Mouse (Mus musculus): ENCODE results near the gene Gm20605.
"Not testable (repeated sequence)": the region's sequence is repeated elsewhere in the genome, so short reads cannot be mapped to it uniquely, and the experiment has no call there.

The Gm20605 gene

DNA sequence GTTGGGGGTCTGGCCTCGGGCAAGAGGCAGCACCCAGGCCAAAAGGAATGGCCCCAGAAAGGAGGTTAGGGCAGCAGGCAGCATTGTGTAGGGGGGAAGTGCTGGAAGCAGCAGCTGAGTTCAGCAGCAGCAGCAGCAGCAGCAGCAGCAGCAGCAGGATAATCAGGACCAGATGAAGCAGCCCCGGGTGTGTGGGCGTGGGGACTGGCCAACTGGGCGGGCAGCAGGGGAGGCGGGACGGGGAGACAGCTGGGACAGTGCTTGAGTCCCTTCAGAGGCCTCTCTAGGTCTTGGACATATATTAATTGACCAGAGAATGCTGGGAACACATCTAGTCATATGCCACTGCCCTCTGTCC lies 17.8 kb upstream of the Gm20605 start:
- no peak for DNase-seq (ENCODE audit: low read depth in 1 of 2, low spot score in 2 of 2)

DNA sequence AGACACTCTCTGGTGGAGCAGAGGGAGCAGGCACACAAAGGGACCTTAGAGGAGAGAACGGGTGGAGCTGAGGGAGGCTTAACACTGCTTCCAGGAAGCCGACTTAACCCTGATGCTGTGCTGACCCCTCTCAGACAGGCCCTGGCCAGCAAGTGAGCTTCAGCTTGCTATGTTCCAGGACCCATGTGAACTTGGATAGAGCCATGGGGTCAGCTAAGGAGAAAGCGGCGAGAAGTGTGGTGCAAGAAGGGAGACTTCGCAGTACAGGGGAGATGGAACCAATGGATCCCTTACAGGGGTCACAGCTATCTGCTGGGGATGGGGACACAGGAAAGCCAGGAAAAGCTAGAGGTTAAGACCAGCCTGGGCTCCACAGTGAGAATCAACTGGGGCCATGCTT lies 15.9 kb upstream of the Gm20605 start:
- no peak for DNase-seq (ENCODE audit: low read depth in 1 of 2, low spot score in 2 of 2)

DNA sequence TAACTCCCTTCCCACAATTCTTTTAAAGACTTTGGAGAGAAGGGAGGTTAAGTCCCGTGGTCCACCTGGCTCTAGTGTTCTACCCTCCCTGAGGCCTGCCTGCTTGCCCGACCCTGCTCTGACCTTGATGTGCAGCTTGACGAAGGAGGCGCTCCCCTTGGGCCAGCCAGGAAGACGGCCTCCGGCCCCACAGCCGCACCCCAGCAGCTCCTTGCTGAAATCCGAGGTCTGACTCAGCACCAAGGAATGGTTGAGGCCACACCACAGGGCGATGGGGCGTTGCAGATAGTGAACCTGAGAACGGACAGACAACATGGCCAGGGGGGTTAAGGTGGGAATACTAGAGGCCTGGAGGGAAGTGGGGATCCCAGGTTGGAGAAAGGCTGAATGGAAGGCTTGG lies 15.4 kb upstream of the Gm20605 start, which contains the start of gene Pcolce:
Pcolce (minus strand) TSS at position 235 of the 400 bp plus-strand sequence.
- DNase-seq (ENCODE audit: low read depth in 1 of 2, low spot score in 2 of 2): no peak

DNA sequence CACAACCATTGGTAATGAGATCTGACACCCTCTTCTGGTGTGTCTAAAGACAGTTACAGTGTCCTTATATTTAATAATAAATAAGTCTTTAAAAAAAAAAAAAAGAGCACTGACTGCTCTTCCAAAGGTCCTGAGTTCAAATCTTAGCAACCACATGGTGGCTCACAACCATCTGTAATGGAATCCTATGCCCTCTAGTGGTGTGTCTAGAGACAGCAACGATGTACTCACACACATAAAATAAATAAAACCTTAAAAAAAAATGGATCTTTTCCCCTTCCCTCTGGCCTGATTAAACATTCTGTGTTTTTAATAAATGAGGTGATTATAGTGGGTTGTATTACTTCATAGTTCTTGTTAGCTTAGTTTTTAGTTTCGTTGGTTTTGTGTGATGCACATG lies 14.1 kb upstream of the Gm20605 start:
- DNase-seq (ENCODE audit: low read depth in 1 of 2, low spot score in 2 of 2): not testable (repeated sequence)

DNA sequence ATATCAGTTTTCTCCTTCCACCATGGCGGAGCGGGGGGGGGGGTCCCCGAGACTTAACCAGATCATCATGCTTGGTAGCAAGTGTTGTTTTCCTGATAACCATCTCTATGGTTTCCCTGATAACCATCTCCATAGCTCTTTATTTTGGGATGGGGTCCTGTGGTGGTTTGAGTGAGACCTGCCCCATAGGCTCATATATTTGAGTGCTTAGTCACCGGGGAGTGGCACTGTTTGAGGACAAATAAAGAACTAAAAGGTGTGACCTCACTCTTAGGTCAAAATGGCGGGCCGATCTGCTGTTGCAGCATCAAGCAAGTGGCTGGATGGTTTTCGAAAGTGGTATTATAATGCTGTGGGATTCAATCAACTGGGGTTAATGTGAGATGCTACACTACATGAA lies 13.6 kb upstream of the Gm20605 start:
- DNase-seq (ENCODE audit: low read depth in 1 of 2, low spot score in 2 of 2): no peak

DNA sequence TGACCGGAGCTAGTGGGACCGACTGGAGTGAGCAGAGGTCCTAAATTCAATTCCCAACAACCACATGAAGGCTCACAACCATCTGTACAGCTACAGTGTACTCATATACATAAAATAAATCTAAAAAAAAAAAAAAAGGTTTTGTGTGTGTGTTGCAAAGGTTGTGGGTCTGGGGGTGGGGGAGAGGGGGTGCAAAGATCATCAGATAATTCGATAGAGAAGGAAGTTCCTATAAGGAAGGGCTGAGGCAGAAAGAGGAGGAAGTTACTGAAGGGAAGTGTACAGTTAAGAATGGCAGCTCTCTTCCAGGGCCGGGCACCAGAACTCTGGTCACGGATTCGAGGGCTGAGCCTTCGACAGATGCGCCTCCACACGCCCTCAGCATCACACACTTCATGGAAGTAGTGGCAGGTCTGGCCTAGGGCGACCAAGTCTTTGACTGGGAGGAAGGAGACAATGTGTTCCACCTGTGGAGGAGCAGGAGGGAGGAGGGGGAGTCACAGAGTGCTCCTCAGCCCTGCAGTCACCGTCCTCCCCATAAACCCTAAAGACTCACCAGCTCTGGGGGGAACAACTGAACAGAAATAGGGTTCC lies 4.9 kb upstream of the Gm20605 start:
- DNase-seq (ENCODE audit: low read depth in 1 of 2, low spot score in 2 of 2): no peak

DNA sequence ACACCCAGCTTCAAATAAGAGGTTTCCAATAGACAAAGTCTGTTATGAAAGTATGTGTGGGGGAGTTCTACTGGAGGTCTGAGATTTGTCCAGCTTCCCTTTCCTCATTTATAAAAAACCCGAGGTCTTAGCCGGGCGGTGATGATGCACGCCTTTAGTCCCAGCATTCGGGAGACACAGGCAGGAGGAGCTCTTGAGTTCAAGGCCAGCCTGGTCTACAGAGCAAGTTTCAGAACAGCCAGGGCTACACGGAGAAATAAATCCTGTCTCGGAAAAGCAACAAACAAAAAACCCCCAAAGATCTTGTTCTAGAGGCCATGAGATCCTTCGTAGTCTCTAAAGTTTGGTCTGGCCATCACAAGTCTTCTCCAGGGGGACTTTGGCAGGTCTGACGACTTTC lies 984 bp upstream of the Gm20605 start:
- DNase-seq (ENCODE audit: low read depth in 1 of 2, low spot score in 2 of 2): peak; percentile 19 to 37

DNA sequence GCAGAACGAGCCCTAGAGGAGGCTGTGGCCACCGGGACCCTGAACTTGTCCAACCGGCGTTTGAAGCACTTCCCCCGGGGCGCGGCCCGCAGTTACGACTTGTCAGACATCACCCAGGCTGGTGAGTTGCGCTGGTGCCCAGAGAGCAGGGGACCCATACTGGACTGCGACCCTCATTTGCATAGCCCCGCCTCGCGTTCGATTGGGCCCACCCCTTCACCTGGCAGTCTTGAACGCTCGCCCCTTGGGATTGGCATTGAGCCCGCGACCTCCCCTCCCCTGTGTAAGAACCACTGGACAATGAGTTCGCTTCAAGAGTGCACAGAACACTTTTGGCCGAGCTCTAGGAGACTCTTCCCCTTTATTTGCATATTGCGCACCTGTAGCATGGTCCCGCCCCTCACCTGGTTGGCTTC lies 339 bp downstream of the Gm20605 start:
- DNase-seq (ENCODE audit: low read depth in 1 of 2, low spot score in 2 of 2): no peak

DNA sequence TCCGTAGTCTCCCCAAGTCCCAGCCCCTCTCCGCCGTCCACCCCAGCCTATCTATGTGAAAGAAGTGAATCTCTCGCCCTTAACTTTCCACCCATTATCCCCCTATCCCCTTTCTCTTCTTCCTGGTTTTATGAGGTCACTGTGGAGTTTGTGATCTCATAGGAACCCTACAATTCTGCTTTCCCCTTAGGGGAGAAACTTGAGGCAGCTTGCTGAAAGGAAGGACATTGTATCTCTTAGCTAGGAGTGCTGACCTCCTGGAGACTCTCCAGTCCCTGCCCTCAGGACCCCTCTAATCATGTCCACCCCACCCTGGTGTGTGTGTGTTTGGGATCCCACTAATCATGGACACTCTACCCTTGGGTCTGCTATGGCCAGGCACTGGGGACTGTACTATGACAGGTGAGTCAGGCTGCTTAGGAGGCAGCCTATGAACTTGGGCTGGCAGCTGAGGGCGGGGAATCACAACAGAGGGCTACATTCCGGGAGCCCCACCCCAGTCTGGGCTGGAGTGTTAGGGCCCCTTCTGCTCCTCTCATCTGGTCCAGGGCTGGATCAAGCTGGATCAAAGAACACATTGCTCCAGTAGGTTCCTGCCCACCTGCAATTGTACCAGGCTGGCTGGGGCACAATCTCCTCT lies 1.1 kb downstream of the Gm20605 start:
- DNase-seq (ENCODE audit: low read depth in 1 of 2, low spot score in 2 of 2): no peak

DNA sequence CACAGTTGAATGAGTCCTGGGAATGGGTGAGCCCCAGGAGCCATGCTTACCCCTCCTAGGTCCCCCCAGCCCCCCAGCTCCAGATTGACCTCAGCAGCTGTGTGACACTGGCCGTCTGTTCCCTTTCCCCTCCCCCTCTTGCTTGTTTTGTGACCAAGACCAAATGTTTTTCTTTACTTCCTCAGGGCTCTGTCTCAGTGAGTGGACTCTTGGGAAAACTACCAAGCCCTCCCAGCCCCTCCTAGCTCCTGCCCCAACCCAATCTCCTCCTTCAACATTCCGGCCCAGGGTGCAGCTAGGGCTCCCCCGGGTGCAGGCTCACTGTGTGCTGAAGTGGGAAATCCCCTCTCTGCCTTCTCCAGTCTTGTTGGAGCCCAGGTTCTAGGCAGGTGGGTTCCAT lies 1.6 kb downstream of the Gm20605 start:
- DNase-seq (ENCODE audit: low read depth in 1 of 2, low spot score in 2 of 2): no peak

DNA sequence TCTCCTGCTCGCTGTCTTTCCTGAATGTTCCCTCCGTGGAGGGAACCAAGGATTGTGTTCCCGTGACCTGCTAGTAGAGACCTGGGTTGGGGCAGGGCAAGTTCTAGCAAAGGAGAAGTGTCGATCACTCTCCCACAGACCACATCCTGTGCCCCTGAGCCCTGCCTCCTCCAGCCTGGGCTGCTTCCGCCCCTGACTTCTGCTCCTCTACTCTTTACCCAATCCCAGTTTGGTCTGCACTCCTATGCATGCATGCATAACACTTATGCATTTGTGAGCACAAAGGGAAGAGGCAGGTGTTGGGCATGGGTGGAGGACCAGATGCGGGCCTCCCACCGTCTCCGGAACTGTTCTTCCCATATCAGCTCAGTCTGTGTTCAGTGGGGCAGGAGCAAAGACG lies 2.2 kb downstream of the Gm20605 start:
- DNase-seq (ENCODE audit: low read depth in 1 of 2, low spot score in 2 of 2): peak; percentile 55 to 62

DNA sequence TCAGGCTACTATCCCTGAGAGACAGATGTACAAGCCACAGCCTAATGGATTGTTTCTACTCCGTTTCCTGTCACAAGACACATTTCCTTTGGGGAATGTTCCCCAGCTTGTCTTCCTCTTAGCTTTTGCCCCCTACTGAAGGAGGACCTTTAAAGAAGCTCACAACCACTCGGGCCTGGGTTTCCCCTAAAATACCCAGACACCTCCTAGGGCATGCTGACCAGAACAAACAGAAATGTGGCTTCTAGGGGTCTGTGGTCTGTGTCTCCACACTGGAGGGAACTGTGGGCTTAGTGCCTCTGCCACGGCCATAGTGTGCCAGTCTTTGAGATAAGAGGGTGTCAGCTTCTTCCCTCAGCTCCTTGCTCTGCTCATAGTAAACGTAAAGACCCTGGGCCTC lies 2.6 kb downstream of the Gm20605 start:
- DNase-seq (ENCODE audit: low read depth in 1 of 2, low spot score in 2 of 2): no peak

DNA sequence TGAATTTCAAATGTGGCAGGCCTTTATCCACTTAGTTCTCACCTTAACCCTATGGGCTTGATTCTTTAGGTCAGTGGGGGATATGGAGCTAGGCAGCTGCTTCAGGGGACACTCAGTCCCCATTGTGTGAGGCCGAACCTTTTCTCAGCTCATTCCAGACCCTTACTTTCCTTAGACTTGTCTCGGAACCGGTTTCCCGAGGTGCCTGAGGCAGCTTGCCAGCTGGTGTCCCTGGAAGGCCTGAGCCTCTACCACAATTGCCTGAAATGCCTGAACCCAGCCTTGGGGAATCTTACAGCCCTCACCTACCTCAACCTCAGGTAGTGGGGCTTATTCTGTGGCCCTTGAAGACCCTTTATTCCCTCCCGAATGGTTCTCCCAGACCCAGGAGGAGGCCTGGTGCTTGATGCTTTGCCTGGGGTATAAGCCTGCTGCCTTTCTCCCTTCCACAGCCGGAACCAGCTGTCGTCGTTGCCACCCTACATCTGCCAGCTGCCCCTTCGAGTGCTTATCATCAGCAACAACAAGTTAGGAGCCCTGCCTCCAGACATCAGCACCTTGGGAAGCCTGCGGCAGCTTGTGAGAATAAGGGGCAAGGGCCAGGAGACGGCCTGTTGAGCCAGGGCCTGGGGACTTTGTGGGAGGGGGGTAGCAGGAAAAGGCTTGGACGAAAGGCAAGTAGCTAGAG lies 4.6 kb downstream of the Gm20605 start:
- DNase-seq (ENCODE audit: low read depth in 1 of 2, low spot score in 2 of 2): no peak

DNA sequence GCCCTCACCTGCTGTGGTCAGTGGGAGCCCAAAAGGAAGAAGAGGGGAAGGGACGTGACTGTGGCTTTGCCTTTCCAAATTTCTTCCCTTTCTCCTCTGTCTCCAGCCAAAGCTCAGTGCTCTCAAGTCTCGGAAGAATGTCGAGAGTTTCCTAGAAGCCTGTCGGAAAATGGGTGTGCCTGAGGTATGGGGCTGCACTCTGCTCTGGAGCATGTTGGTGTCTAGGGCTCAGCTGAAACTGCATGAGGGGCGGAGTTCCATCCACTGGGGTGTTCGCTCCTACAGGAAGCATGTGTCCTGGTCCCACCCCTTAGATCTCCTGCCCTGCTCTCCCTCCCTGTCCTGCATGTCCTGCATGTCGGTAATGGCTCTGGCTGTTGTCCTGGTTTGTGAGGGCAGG lies 10.5 kb downstream of the Gm20605 start:
- DNase-seq (ENCODE audit: low read depth in 1 of 2, low spot score in 2 of 2): no peak

DNA sequence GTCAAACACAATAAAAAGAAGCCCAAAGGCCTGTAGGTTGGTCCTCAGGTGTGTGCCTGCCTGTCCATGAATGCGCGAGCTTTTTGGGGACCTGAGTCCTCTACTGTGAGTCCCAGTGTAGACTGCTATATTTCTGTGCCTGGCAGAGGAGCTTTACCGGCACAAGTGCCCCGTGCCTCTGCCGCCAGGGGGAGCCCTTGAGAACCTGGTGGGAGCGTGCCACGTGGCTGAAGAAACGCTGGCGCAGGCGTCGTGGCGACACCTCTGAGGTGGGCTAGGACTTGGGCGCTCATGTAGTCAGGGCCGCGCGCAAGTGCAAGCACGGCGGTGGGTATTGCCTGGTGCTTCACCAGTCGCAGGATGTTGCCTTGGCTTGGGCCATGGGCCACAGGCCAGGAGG lies 12.1 kb downstream of the Gm20605 start, which contains the start of gene Sap25:
Sap25 (plus strand) TSS at position 281 of the 400 bp plus-strand sequence.
- DNase-seq (ENCODE audit: low read depth in 1 of 2, low spot score in 2 of 2): no peak

DNA sequence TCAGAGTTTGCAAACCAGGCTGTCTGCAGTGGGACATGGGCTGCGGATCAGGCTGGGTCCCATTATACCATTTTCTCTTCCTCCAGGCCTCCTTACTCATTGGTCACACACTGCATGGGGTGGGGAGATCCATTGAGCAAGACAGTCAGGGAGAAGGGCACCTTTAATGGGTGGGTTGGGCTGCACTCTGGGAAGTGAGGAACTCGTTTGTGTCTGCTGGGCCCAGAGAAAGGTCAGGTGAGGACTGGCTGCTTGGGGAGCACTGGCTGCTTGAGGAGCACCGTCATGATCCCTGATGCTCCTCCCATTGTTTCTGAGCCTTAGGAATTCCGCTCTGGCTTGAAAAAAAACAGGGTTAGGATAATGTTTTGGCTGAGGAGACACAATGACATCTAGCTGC lies 13.9 kb downstream of the Gm20605 start:
- no peak for DNase-seq (ENCODE audit: low read depth in 1 of 2, low spot score in 2 of 2)

DNA sequence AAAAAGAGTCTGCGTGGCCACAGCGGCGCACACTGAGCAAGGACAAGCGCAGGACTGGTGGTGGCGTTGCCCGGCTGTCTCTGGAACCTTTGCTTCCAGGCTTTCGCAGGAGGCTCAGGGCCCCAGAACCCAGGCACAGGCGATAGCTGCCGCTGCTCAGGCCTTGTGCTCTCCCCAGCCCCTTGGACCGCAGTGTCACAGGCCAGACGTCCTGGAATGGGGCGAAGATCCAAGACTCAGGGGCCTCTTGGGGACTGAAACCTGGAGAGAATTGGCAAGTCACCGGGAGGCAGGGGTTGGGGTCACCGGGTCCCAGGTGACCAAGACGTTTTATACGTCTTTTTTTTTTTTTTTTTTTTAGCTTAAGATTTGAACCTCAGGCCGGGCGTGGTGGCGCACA lies 15.5 kb downstream of the Gm20605 start:
- DNase-seq (ENCODE audit: low read depth in 1 of 2, low spot score in 2 of 2): no peak

DNA sequence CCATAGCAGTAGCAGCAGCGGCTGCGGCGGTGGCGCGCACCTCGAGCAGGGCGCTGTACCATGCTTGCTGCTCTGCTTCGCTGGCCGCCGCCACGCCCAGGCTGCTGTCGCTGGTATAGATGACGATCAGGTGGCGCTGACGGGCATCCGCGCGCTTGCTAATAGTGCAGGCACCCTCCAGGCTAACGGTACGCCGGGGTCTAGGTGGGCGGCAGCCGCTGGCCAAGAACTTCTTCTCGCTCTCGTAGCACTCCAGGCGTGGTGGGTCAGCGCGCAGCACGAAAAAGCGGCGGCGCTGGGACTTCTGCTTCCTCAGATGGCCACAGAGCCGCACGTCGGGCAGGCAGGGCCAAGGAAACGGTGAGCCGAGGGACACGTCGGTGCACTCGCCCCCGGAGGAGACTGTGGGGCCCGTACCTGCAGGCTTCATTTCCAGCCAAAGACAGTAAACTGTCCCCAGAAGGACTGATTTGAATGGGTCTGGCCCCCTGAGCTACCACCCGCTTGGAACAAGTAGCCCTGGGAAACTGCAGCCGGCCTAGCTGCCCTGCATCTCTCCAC lies 16.2 kb downstream of the Gm20605 start:
- peak in 1 of 2 experiments; percentile 18 for DNase-seq (ENCODE audit: low read depth in 1 of 2, low spot score in 2 of 2)

DNA sequence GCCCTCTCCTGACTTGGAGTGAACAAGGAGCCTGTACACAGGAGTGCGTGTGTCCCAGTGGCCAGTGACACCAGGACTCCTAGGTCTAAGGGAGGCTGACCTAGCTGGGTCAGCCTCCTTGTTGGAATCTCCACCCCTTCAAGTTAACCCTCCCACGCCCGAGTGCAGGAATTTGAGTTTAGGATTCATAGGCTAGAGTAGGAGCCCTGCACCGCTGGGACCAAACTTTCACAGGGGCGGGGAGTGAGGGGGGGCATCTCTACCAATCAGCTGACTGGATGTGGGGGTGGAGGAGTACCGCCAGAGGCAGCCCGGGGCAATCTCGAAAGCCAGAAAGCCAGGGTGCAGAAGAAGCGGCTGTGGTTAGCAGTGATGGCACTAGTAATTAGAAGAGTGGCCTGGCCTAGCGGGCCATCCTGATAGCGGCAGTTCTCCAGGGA lies 16.7 kb downstream of the Gm20605 start, which contains the start of gene Irs3:
Irs3 (minus strand) TSS at position 63 of the 440 bp plus-strand sequence.
- no peak for DNase-seq (ENCODE audit: low read depth in 1 of 2, low spot score in 2 of 2)

DNA sequence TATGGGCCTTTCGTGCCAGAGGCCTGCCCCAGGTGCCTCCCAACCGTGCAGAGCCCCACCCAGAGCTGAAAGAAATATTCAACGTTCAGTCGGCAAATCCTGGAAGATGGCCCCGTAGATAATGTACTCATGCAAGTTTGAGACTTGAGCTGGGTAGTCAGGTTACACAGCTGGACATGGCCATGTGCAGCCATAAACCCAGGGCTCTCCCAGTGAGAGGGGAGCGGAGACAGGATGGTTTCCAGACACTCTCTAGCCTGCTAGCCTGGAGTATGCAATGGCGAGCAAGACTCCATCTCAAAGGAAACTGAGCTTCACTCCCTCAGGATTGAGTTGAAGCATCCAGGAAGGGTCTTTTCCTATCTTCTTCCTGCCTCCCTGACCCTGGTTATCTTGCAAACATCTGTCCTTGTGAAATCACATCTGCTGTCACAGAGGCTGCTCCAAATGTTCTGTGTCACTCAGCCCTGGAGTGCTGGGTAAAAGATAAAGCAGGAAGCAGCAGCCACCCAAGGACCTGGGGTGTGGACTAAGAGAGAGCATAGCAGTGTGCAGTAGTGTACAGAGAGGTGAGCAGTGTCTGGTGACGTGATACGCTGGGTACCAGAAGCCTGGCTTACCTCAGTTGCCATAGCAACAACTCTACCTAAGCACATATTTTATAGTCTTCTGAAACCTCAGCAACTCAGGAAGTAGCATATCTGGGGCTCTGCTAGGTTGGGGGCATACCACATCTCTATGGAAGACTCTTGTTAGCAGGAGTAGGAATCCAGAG lies 19.0 kb downstream of the Gm20605 start:
- no peak for DNase-seq (ENCODE audit: low read depth in 1 of 2, low spot score in 2 of 2)

DNA sequence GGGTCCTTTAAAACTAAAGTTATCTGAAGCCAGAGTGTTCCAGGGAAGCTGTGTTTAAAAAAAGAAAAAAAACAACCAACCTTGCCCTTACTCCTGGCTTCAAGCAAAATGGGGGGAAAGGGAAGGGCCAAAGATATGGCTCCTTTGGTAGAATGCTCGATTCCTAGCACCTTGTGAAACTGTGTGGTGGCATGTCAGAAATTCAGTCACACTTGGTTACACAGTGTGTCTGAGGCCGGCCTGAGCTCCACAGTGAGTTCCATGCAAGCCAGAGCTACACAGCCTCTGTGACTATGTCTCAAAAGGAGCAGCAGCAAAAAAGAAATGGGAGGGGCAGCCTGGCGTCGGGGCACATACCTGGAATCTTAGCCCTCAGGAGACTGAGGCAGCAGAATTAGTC lies 20.3 kb downstream of the Gm20605 start:
- DNase-seq (ENCODE audit: low read depth in 1 of 2, low spot score in 2 of 2): no peak

All from monocyte, adult 2 months (primary cell).